Mouse (Mus musculus) large intestine, adult 2 months (tissue): ENCODE data around the gene Rock2. TPM values are rescaled to one million over a fixed set of nuclear protein-coding genes. Genes with fewer than 3 reads are reported as not detected.

Source experiments
- DNase-seq: peaks from one replicate; pipeline ENCODE4 v3.0.0-alpha.2; 2012; ENCODE audit warnings: low read depth, low spot score
- WGBS: fragments of 180-500 bp; shearing (Covaris S2); methylation state at CpG from one replicate; pipeline ENCODE4 v1.1.7; 2018; 5-methylcytosine and 5-hydroxymethylcytosine counted together
- polyA plus RNA-seq: library from polyadenylated mRNA; depleted of rRNA; stranded (reverse); fragments of >200 nt; gene quantifications from 2 replicates; pipeline ENCODE4 v1.2.3, GENCODE M21; 2012

Gene Rock2
- polyA plus RNA-seq, 1 experiment: 6.5 TPM

GRCm38 (mm10) chr12:16869870-16870404, 24.8 kb upstream of the Rock2 start:
- 24% methylated on average over 9 of the region's 9 CpGs for WGBS
- DNase-seq: no peak

DNA sequence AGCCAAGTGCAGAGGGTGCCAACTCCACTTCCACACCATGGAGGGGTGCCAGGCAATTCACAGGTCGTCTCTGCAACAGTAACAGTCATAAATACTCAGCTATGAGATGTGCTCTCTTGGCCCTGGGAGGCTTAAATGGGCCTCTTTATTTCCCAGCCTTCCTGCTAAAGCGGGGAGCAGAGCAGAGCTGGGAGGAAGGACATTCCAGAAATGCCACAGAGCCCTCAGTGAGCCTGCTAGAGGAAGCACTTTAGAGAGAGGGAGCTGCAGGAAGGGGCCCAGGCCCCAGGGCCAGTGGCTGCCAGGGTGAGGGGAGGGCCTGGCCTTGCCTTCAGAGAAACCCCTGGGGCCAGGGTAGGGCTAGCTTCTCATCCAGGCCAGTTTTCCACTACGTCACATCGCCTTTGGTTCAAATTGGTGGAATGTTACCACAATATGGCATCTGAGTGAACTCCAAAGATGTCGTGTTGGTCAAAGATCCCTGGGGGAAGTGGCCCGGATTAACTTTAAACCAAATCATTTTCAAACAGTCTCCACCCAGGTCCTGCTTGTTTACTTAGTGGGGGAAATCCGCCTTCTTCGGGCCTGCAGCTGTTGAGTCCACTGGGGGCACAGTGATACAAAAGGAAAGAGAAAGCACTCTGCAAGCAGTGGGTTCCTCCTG, 24.2 kb upstream of the Rock2 start:
- DNase-seq: no peak
- WGBS: 14% methylated on average over 8 of the region's 8 CpGs

DNA sequence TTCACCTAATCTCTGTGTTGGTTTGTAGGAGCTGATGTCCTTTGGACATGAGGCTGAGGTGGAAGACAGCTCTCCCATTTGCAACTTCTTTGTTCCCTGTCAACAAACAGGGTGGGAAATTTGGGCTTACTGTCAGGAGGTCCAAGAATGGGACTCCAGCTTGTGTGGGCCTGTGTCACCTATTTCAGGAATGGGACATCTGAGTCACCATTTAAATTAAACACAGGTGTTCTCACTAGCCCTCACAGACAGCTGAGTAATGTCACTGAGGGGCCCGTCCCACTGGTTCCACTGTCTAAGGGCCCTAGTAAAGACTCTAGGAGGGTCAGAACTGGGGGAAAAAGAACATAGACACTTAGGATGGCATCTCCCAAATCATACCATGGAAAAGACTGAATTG, 22.7 kb upstream of the Rock2 start:
- no peak for DNase-seq
- WGBS: 81% methylated on average over 1 of the region's 1 CpGs

- no peak for DNase-seq
- 44% methylated on average over 7 of the region's 7 CpGs for WGBS
These were observed 21.7 kb upstream of the Rock2 start for GRCm38 (mm10) chr12:16872926-16873464.

- 68% methylated on average over 7 of the region's 7 CpGs for WGBS
These were observed 21.1 kb upstream of the Rock2 start for GRCm38 (mm10) chr12:16873549-16873948.

DNA sequence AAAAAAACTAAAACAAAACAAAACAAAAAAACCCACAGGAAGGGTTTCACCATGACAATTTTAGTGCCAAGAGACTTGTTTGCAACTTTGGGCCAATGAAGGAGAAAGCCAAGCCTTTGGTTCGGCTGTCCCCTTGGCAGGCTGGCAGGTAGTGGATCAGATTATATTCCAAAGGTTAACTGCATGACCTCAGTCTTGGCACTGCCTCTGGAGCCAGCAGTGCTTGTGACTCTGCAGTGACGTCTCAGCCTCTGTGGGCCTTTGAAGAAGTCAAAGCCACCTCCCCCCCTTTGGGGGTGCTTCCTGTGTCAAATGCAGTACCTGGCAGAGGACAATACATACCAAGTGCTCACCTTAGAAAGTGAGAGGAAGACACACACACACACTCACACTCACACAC, 20.6 kb upstream of the Rock2 start:
- 5% methylated on average over 2 of the region's 2 CpGs for WGBS
- DNase-seq: no peak

More at GRCm38 (mm10) chr12:16873549-16873948, 21.1 kb upstream of the Rock2 start:
- DNase-seq: no peak

DNA sequence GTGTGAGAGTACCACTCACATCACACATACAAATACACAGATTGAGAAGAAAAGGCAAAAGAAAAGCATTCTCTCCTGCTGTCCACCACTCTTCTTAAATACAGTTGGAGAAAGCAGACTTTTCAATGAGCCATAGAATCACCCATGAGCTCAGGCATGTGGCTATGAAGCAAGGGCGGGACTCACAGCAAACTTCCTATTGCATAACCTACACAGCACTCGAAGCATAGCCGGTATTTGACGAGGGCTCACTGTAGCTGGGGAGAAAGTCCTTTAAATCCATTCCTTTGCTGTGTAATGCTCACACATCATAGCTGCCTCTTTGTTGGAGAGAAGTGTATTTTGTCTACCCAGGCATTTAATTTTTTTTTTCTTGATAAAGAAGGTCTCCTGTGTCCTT, 19.4 kb upstream of the Rock2 start:
- WGBS: 7% methylated on average over 4 of the region's 4 CpGs
- no peak for DNase-seq

DNA sequence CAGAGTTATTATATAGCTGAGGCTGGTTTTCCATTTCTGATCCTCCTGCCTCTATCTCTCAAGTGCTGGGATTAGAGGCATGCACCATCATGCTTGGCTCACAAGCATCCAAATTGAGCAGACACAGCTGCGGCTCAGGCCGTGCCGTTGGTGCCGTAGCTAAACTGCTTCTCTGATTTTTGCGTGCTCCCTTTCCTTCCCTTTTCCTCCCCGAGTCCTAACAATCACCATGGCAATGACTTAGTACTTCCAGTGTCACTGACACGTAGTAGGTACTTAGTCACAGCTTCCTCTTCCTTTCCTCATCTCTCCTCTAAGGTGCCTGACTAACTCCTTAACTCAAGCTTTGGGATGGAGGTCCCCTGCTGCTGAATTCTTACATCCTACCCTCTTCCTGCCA, 19.0 kb upstream of the Rock2 start:
- WGBS: 73% methylated on average over 7 of the region's 7 CpGs
- no peak for DNase-seq

DNA sequence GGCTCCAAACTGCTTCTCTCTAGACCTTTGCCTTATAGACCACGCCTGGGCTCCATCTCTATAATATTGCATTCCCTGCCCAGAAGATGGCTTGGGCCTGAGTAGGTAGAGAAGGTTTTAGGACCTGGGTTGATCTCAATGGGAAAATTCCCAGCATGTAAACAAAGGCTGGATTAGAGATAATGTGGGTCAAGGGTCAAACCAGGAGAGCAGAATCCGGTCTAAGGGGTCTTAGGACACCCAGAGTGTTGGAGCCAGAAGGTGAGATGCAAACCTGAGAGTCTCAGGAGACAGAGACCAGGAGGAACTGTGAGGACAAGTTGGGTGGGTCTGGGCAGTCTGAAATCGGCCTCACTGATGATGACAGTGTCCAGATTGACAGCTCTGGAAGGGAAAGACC, 18.0 kb upstream of the Rock2 start:
- WGBS: 46% methylated on average over 3 of the region's 3 CpGs
- no peak for DNase-seq

DNA sequence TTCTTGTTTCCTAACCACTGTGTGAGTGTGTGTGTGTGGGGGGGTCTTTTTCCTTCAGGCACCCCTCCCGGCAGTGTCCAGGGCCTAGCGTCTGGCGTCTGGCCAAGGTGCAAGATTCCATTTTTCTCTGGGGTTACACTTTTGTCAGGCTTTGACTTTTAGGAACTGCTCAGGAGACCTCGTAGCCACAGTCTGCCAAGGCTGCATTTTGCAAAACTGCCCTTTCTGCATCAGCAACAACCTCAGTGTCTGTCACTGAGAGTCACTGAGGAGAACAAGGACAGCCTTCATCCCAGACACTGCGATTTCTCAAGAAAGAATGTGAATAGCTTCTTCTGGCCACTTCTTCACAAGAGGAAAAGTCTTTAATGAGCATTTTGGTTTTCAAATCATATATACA, 17.6 kb upstream of the Rock2 start:
- WGBS: 60% methylated on average over 5 of the region's 5 CpGs
- no peak for DNase-seq

- no peak for DNase-seq
- WGBS: 24% methylated on average over 1 of the region's 1 CpGs
These were observed 17.0 kb upstream of the Rock2 start for GRCm38 (mm10) chr12:16877679-16878078.

- no peak for DNase-seq
- WGBS: 86% methylated on average over 1 of the region's 1 CpGs
These were observed 15.3 kb upstream of the Rock2 start for GRCm38 (mm10) chr12:16879369-16879768.

GRCm38 (mm10) chr12:16880077-16880476, 14.6 kb upstream of the Rock2 start:
- DNase-seq: no peak

GRCm38 (mm10) chr12:16882442-16882841, 12.3 kb upstream of the Rock2 start:
- 42% methylated on average over 3 of the region's 3 CpGs for WGBS
- no peak for DNase-seq

More at GRCm38 (mm10) chr12:16880077-16880476, 14.6 kb upstream of the Rock2 start:
- WGBS: 95% methylated on average over 4 of the region's 4 CpGs

DNA sequence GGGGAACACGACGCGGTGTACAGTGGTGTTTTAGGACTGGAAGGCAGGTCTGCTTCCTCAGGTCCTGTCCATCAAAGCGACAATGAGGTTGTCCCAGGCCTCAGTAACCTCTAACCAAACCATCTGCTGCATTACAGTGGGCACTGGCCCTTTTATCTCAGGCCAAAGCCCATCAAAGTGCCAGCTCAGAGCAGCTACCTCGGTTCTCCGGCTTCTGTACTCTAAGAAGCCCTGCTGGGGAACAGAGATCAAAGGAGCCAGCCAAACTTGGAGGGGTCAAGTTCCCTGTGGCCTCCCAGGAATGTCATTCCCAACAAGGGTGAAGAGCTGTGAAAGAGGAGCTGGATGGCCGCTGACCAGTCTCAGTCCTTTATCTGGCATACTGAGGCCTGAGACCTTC, 11.6 kb upstream of the Rock2 start:
- 86% methylated on average over 7 of the region's 7 CpGs for WGBS
- no peak for DNase-seq

GRCm38 (mm10) chr12:16884534-16884933, 10.2 kb upstream of the Rock2 start:
- DNase-seq: no peak
- WGBS: 97% methylated on average over 4 of the region's 4 CpGs

GRCm38 (mm10) chr12:16886354-16886753, 8.3 kb upstream of the Rock2 start:
- WGBS: 83% methylated on average over 6 of the region's 6 CpGs
- no peak for DNase-seq

- WGBS: 66% methylated on average over 2 of the region's 2 CpGs
- DNase-seq: no peak
These were observed 1.7 kb upstream of the Rock2 start for GRCm38 (mm10) chr12:16893039-16893438.

GRCm38 (mm10) chr12:16893656-16894395, 869 bp upstream of the Rock2 start:
- DNase-seq: no peak
- 2% methylated on average over 18 of the region's 18 CpGs for WGBS

GRCm38 (mm10) chr12:16895221-16895928, 680 bp downstream of the Rock2 start:
- DNase-seq: no peak
- WGBS: under 1% methylated on average over 41 of the region's 41 CpGs
